Mouse (Mus musculus) megakaryocyte progenitor cell, adult 5-6 weeks (primary cell): ENCODE results near the gene Aldh9a1. TPM values are rescaled to one million over a fixed set of nuclear protein-coding genes. Genes with fewer than 3 reads are reported as not detected.

Experiments used
- ATAC-seq: replicated peaks from 2 replicates; pipeline ENCODE4 v1.8.0; 2016; ENCODE audit warnings: mild to moderate bottlenecking, moderate TSS enrichment, inconsistent platforms; ENCODE audit not compliant: poor library complexity
- total RNA-seq, 2 experiments: library from RNA; stranded (forward) in 1 of 2; stranded (reverse) in 1 of 2; fragments of 157-497, 149-512 nt in 1 of 2; fragments of 200-1000 nt in 1 of 2; gene quantifications; 2 replicates each; pipeline versions ENCODE4 v1.2.3 to v1.2.4; 2015 to 2017

Aldh9a1 gene
- total RNA-seq, 2 experiments from 2014 or later: 36.3 to 43.1 TPM

- ATAC-seq: no peak
Observed at GRCm38 (mm10) chr1:167382763-167383162, 33.0 kb downstream of the Aldh9a1 start.

GRCm38 (mm10) chr1:167383178-167383577 is 33.4 kb downstream of the Aldh9a1 start:
- no peak for ATAC-seq

GRCm38 (mm10) chr1:167384156-167384555 is 34.4 kb downstream of the Aldh9a1 start:
- ATAC-seq: peak; percentile 89

- no peak for ATAC-seq
Observed at GRCm38 (mm10) chr1:167385211-167385610, 35.4 kb downstream of the Aldh9a1 start.

GRCm38 (mm10) chr1:167385636-167386035 is 35.8 kb downstream of the Aldh9a1 start:
- ATAC-seq: no peak

GRCm38 (mm10) chr1:167386466-167386865 is 36.7 kb downstream of the Aldh9a1 start:
- ATAC-seq: no peak

DNA sequence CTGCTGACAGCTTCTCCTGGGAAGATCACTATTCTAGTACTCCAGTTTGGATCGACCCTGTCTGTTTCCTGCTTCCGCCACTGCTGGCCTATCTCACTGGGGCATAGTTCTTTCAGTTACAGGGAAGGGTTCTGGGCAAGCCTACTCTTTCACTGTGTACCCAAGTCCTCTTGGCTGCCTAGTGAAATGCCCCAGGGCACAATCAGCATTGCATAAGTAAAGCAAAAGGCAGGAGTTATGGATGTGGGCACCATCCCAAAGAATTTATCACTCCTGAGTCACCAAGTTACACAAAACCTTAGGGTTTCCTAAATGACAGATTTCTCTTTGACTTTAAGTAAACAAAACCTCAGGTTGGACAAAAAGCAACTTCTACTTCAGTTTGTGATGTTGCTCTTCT is 37.5 kb downstream of the Aldh9a1 start:
- ATAC-seq: no peak

DNA sequence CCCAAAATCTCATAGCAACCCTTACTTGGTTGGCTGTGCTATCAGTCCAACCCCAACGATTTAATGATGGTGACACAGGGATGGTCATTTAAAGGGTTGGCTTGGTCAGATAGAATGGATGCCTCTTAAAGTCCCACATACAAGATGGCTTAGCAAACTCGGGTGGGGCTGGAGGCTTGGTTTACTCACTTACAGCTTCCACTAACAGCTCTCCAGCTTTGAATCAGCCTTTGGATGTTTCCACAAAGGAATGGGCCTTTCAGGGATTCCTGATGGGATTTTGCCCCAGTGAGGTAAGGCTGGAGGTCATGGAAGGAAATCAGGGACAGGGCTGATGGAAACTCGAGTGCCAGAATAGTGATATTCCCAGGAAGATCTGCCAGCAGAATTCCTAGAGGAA is 38.0 kb downstream of the Aldh9a1 start:
- ATAC-seq: no peak

- ATAC-seq: no peak
Observed at GRCm38 (mm10) chr1:167388571-167388970, 38.8 kb downstream of the Aldh9a1 start.

DNA sequence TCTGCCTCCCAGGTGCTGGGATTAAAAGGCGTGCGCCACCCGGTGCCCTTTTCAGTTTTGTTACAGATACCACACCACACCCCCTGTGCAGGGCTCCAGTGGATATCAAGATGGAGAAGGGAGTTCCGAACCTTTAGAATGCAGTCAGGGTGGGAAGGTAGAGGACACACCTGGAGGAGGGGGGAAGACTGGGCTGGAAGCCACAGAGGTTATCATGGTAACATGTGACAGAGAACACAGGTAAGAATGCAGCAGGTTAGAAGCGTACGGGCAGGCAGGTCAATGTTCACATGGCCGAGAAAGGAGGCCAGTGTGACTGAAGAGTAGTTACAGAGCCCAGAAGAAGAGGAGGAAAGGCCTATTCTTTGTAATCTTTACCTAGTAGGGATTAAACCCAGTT is 39.8 kb downstream of the Aldh9a1 start:
- ATAC-seq: no peak

DNA sequence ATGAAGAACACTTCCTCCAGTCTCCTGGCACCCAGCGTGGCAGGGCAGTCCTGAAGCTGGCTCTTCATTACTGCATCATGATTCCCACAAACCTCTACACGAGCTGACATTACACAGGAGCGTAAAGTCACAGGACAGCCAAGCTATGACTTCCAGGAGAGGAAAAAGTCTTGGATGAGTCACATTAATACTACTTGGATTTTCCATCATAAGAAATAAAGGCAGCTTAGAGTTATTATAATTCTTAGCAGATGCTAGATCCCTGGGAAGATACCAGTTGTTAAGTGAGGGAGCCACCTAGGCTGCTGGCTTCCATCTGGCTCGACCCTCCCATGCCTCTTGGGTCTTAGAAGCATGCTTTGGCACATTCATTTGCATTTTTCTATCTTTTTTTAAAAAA is 40.6 kb downstream of the Aldh9a1 start:
- no peak for ATAC-seq

DNA sequence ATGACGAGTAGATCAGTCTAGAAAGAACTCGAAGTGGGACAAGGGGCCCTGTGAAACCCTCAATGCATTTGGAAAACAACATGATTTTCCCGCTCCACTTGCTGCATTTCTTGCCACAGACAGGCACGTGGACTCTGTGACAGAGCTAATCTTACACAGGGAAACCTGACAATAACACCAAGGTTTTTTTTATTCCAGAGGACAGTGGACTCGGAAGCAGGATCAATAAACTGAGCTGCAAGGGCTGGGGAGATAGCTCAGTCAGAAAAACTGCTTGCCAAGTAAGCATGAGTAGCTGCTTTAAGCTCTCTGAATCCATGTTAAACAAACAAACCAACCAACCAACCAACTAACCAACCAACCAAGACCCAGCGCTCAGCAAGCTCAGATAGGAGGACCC is 41.5 kb downstream of the Aldh9a1 start:
- no peak for ATAC-seq

DNA sequence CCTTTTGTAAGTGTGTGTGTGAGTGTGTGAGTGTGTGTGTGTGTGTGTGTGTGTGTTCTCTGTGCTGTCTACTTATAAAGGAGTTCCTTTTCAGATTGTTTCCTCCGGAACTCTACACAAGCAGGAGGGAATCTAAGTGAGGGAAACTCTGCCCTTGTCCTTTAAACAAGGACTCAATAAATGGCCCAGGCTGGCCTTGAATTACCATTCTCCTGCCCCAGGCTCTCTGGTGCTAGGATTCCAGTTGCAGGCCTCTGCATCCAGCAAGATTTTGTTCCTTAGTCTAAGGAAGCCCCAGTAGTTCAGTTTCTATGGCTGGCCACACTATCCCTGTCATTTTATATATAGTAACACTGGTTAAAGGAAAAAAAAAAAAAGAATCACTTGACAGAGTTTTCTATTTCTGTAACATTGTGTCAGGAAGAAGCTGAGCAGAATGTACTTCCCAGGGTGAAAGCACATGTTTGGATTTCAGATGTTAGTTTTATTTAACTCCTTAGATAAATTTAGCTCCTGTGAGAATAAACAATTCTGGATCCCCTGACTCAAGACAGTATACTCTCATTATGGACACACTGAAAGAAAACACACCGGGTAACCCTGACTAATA is 42.3 kb downstream of the Aldh9a1 start:
- ATAC-seq: no peak

GRCm38 (mm10) chr1:167392687-167393086 is 42.9 kb downstream of the Aldh9a1 start:
- peak; percentile 51 for ATAC-seq

DNA sequence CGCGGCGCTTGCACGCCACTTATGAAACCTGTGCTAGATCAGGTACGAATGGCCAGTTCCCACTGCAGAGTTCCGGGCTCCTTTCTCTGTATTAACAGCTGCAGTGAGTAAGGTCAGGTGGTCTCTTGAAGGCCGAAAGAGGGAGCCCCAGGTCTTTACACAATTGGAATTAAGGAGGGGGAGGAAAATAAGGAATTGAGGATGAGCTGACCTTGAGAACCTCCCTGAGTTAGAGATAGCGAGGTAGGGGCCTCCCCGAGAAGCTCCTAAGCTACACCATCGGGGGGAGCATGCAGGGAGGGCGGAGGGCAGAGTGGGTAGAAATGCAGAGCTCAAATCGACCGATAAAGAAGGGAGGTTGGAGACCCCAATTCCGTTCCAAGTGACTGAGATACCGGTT is 43.5 kb downstream of the Aldh9a1 start:
- ATAC-seq: peak; percentile 24

GRCm38 (mm10) chr1:167393683-167394492 is 44.1 kb downstream of the Aldh9a1 start, which contains the start of gene Mgst3:
Mgst3 (minus strand) TSS chr1:167393841.
- ATAC-seq: peak; percentile 80

DNA sequence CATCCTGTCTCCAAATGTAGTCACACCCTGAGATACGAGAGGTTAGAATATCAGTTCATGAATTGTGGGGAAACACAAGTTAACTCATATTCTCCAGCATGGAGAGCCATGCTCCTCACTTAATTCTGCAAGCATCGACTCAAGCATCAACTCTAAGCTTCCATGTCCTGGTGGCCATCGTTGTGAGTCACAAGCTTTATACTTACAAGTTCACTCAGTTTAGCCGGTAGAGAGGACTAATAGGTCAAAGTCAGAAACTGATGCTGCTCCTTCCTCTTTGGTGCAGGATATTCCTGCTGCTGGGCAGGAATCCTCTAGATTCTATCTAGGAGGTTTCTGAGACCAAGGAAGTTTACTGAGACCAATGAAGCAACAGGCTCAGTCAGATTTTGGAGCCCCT is 55.4 kb downstream of the Aldh9a1 start:
- ATAC-seq: no peak

- no peak for ATAC-seq
Observed at GRCm38 (mm10) chr1:167409601-167410000, 59.8 kb downstream of the Aldh9a1 start.

DNA sequence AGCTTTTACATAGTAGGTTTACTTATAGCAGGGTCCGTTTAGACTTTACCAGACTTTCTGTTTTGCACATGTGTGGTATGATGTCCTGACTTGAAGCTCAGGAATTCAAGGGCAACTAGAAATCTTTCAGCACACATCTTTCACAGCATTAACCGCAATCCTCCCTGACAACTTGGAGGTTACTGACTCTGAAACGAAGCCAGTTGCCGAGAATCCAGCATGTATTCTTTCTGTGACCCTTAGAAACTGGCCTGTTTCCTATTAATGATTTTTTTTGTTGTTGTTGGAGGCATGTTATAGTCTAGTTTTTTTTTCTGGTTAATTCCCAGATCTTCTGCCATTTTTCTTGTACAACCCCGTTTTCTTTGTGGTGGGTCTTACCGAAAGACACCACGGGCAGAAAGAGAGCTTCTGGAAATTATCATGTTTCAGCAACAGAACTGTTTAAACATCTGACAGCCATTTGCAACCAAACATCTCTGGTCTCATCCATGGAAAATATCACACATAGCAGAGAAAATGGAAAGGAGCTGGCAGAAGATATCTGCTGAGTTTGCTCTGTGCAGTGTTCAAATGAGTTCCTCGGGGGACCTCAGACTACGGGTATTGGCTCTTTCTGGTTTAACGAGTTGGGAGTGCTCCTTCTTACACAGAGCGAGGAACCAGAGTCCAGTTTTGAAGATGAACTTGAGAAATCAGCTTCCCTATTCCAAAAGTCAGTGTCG is 62.4 kb downstream of the Aldh9a1 start:
- ATAC-seq: no peak

DNA sequence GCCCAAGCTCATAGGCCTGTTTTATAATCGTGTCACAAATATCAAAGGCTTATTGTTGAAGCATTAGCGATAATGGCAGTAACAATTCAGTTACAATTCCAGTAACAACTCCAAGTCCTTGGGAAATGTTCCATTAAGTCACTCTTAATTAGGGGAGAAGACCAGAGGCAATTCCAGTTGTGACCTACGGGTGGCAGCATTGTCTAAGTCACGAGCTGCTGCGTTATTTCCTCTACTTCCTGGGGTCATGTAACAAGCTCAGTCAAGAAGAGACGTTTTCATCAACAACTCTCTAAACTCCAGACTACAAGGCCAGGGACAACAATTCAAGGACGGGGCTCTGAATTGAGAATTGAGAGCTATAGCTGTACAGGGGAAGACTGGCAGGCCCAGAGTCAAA is 65.1 kb downstream of the Aldh9a1 start:
- ATAC-seq: peak; percentile 98
